Mouse (Mus musculus) urinary bladder, postnatal 36 days (tissue): ENCODE measurements around the gene Ugt1a5.
"Not testable (repeated sequence)": the region's sequence is repeated elsewhere in the genome, so short reads cannot be mapped to it uniquely, and the experiment has no call there.

Source experiments
- DNase-seq, 2 experiments: peaks; one replicate each; pipeline ENCODE4 v3.0.0; 2022; ENCODE audit warnings: low spot score in 2 of 2, mixed read lengths in 1 of 2

The Ugt1a5 gene

DNA sequence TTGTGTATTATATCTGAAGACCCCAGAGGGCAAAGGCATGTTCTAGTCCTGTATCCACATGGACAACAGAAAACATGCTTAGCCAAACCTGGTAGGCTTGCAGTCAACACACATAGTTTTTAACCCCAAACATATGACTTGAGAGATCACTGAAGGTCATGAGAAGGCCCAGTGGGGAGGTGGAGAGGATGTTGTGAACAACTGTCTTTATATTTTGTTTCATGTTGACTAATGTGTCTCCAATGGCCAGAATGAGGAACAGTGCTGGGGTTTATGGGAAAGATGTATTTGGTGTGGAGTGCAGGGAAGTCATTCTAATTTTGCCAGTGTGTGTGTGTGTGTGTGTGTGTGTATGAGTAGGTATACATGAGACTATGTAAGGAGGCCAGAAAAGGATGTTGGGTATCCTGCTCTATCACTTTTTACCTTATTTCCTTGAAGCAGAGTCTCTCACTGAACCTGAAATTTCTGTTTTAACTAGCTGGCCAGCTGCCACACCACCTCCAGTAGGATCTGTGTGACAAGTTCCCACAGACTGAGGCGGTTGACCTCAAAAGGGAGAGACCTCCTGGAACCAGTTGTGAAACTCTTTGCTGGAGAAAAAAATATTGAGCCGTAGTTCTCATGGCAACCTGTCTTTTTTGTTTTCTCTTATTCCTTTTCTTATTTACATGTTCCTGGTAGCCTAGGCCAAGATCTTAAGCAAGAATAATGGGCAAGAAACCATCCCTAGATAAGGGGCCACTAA, 58.4 kb downstream of the Ugt1a5 start:
- DNase-seq: peak in 1 of 2 experiments; percentile 86

DNA sequence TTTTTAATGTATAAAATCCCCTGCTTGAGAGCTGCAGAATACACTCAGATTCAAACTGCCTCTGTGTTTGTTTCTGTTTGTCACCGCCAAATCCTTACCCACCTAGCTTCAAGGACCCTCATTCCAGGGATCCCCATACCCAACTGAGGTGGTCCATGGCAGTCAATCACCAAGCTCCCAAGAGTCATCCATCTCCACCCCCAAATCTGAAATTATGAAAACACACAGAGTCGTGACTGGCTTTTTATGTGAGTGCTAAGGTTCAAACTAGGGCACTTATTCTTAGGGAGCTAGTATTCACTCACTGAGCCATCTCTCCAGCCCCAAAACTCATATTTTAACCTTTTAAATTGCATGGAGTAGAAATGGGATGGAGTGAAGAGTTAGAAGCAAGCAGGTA, 59.5 kb downstream of the Ugt1a5 start:
- DNase-seq: not testable (repeated sequence)

GRCm38 (mm10) chr1:88225741-88226140, 59.9 kb downstream of the Ugt1a5 start:
- no peak for DNase-seq

DNA sequence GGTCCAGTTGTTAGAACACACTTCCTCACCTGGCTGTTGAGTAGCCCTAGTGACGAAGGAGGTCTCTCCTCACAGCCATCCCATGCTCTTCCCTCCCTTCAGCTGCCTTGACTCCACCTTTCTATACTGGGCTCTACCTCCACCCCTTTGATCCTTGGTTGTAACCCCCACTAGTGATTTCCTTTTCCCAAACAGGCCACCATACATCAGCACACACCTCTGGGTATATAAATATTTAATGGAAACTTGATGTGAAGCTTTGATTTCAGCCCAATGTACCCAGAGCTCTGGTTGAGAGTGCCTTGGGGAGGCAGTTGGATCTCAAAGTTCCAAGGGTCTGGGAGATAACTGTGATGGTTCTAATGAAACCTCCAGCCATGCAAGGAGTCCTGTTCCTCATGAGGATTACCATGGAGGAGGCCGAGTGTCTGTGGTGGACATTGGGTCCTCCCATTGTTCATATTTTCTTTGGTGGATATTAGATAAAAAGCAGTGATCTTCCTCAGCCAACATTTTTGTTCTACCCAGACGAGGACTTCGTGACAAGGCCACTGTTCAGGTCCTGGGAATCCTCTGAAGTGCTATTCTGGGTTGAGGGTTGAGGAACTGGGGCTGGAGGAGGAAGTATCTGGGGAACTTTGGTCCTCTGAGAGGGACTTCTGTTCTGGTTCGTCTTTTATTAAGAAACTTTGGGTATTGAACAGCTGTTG, 61.0 kb downstream of the Ugt1a5 start, which contains the start of gene Mroh2a:
Mroh2a (plus strand) TSS at position 317 of the 710 bp plus-strand sequence.
- DNase-seq: no peak

DNA sequence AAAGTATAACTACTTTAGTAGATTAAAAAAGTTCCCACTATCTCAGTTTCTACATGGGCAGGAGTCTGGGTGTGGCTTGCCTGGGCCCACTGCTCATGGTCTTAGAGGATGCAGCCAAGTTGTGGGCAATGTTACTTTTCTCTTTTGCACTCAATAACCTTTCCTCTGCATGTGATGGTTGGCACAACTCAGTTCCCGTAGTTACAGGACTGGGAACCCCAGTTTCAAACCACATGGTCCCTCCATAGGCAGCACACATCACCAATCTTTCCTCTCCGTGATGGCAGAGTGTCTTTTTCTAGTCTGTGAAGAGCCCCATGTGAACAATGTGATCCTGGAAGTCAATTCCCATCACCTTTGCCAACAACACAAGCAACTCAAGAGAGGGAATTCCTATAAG, 61.7 kb downstream of the Ugt1a5 start:
- no peak for DNase-seq

GRCm38 (mm10) chr1:88228121-88228520, 62.3 kb downstream of the Ugt1a5 start:
- DNase-seq: no peak

- no peak for DNase-seq
Measured at GRCm38 (mm10) chr1:88229566-88229965, 63.8 kb downstream of the Ugt1a5 start.

GRCm38 (mm10) chr1:88229986-88230385, 64.2 kb downstream of the Ugt1a5 start:
- no peak for DNase-seq

GRCm38 (mm10) chr1:88230421-88230820, 64.6 kb downstream of the Ugt1a5 start:
- DNase-seq: no peak

DNA sequence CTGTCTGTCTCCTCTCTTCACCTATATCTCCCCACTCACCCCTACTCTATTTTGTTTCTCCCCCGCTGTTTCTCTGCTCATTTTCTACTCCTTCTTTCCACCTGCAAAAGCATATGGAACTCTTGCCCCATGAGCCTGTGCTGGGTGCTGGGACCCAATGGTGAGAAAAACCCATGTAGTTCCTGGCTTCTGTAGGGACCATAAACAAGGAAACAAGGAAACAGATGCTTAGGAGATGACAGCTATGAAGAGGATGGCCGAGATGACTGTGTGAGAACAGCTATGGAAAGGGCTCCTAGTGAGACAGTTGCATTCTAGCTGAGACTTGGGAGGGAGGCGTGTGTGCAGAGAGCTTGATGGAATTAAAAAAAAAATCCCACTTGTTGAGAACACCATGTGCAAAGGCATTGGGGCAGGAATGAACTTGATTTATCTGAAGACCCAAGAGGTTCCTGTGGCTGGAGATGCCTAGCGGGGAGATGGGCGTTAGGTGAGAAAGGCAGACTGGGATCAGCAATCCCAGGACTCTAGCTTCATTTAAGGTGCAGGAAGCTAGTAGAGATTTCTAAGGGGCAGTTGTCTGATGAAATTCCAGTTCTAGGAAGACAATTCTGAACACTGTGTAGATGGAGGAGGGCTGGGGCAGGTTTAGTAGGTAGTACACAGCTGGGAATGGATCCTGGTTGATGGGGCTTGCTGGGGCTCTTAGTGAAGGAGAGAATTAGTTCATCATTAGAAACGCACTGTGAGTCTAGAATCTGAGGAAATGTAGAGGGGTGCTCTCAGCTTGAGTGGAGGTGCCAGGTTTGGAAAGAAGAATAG, 65.4 kb downstream of the Ugt1a5 start:
- DNase-seq: no peak

GRCm38 (mm10) chr1:88231803-88232499, 66.1 kb downstream of the Ugt1a5 start:
- DNase-seq: no peak

GRCm38 (mm10) chr1:88232664-88233380, 67.0 kb downstream of the Ugt1a5 start:
- DNase-seq: no peak

DNA sequence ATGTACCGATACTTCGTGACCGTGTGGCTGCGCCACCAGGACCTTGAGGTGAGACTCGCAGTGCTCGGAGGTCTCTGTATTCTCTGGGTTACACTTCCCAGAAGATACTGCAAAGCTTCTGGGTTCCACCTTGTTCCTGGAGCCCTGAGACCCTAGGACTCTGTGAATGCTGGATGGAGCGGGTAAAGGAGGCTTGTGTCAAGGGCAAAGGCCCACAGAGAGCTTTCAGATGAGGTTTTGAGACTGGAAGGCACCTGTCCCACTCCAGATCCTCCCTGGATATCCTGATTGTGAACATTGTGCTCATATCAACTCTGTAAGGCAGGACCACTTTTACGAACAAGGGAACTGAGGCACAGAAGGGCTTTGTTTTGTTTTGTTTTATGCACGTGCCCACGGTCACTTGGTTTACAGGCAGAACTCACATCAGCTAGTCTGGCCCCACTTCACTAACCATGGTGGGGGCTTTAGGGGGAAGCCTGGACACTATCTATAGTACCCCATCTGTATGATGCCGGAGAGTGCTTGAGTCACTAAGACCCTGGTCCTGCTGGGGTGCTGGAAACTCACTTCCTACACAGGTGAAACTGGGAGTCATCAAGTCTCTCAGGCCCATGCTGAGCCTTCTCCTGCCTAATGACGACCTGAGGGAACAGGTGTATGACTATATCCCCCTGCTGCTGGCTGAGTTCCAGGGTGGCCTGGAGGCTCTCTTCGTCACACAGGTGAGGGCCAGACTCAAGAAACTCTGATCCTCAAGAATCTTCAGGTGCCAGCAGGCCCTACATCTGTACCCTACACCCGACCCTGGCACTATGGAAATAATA, 67.8 kb downstream of the Ugt1a5 start:
- peak in 1 of 2 experiments; percentile 8 for DNase-seq

DNA sequence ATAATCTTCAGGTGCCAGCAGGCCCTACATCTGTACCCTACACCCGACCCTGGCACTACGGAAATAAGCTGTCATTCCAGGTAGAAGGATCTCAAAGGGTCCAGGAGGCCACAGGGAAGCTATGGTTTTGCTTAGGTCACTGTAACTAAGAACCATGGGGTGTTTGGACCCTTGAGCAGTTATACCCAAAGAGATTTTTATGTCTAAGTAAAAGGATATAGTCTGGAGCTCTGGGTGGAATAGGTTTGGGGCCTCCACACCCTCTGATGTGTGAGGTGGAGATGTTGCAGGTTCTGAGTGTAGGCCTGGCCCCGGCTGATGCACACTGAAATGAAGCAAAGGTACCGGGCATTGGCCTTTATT, 68.4 kb downstream of the Ugt1a5 start:
- no peak for DNase-seq

DNA sequence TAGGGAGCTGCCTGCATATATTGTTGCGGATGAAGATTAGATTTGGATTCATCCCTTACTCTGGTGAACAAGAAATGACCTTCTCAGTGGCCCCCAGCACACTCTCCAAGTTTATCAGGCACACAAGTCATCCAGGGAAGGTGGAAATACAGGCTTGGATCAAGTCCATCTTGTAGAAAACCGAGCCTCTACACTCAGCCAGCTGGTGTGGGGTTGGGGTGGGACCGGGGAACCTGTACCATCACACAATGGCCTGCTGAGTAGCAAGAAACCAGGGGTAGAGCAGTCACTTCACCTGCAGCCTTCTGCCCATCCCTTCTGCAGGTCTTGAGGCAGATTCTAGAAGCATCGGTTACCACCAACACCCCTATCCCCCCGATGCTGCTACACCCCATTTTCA, 68.8 kb downstream of the Ugt1a5 start:
- DNase-seq: no peak

DNA sequence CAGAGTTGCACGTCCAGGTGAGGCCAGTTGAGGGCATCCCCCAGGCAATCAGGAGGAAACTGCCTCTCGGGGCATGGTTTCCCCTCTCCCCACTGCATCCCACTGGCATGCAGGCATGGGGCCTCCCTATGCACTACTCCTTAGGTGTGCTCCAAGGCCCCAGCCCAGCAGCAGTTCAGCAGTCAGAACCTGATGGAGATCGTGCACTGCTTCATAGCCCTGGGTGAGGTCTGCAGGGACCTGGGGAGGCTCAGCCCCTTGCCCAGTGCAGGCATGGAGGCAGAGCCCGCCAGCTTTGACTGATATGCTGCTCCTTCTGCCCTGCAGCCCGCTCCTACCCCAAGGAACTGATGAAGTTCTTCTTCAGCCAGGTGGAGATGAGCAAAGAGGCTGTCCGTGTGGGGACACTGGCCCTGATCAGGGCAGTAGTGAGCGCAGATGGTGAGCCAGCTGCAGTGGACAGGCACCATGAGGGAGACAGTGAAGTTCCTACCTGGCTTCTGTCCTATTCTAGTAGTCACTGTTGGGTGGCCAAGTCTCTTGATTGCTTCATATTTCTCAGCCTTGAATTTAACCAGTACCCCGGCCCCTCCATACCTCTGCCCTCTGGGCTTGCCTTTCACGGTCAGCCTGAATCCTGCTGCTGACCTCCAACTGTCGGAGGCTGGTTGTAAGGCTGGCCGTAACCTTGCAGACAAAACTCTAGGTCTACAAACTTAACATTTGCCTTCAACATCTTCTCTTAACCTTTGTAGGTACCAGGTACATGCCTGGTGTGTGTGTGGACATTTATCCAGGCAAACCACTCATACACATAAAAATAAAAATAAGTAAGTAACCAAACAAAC, 69.5 kb downstream of the Ugt1a5 start:
- DNase-seq: no peak

DNA sequence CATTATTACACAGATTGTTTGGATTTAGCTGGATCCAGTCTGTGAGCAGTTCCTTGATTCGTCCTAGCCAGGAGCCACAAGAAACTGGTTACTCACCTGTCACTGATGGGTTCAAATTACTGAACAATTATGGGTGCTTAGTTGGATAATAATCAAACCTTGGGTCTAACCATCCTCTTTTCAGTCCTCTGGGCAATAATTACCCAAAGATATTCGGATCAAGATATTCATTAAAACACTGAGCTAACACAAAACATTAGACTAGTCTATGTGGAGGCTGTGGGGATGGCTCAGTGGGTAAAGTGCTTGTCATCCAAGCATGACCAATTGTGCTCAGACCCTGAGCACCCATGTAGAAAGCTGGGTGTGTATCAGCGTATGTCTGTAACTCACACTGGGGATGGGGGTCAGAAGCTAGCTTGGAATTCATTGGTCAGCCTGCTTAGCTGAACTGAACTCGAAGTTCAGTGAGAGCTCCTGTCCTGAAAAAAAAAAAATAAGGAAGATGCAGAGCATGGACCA, 70.1 kb downstream of the Ugt1a5 start:
- no peak for DNase-seq

- no peak for DNase-seq
Measured at GRCm38 (mm10) chr1:88237311-88237710, 71.5 kb downstream of the Ugt1a5 start.

DNA sequence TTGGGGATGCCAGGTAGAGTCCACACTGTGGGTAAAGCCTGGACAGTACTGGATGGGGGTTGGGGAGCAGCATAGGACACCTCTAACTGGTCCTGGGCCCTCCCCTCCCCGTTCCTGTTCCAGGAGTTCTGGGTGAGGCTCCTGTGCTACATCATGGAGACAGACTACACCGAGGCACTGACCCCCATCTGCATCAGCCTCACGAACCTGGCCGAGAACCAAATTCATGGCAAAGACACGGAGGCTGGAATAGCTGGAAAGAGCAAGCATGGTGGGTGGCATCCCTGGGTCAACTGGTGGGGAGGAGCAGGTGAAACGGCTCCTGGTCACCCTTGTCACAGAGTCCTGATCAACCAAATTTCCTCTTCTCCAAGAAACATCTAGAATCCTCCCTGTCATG, 73.0 kb downstream of the Ugt1a5 start:
- no peak for DNase-seq
